Mouse (Mus musculus) megakaryocyte progenitor cell, adult 5-6 weeks (primary cell): ENCODE measurements around the gene Tm6sf1. TPM values are rescaled to one million over a fixed set of nuclear protein-coding genes. Genes with fewer than 3 reads are reported as not detected.

Source experiments
- ATAC-seq: replicated peaks from 2 replicates; pipeline ENCODE4 v1.8.0; 2016; ENCODE audit warnings: mild to moderate bottlenecking, moderate TSS enrichment, inconsistent platforms; ENCODE audit not compliant: poor library complexity
- total RNA-seq, 2 experiments: library from RNA; stranded (forward) in 1 of 2; stranded (reverse) in 1 of 2; fragments of 157-497, 149-512 nt in 1 of 2; fragments of 200-1000 nt in 1 of 2; gene quantifications; 2 replicates each; pipeline versions ENCODE4 v1.2.3 to v1.2.4; 2015 to 2017

Gene Tm6sf1
- total RNA-seq, 2 experiments from 2014 or later = 186 to 203 TPM

GRCm38 (mm10) chr7:81849633-81850032, 9.2 kb upstream of the Tm6sf1 start:
- ATAC-seq = peak; percentile 53

- ATAC-seq = no peak
Measured at GRCm38 (mm10) chr7:81850171-81850570, 8.6 kb upstream of the Tm6sf1 start.

DNA sequence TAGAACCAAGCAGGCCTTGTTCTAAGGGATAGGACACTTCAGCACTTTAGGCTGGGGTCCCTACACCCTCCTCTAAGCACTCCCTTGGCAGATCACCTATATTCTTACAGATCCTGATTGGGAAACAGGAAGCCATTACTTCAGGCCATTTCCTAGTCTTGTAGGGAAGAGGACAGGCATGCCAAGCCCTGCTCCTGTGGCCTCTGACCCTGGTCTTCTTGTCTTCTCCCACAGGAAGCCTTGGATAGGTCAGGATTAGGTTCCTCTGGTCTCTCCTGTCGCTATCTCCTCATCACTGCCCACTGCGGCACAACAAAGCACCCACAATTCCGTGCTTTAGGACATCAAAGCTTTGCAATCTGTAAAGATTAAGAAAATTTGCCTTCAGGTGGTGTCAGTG, 7.1 kb upstream of the Tm6sf1 start:
- no peak for ATAC-seq

DNA sequence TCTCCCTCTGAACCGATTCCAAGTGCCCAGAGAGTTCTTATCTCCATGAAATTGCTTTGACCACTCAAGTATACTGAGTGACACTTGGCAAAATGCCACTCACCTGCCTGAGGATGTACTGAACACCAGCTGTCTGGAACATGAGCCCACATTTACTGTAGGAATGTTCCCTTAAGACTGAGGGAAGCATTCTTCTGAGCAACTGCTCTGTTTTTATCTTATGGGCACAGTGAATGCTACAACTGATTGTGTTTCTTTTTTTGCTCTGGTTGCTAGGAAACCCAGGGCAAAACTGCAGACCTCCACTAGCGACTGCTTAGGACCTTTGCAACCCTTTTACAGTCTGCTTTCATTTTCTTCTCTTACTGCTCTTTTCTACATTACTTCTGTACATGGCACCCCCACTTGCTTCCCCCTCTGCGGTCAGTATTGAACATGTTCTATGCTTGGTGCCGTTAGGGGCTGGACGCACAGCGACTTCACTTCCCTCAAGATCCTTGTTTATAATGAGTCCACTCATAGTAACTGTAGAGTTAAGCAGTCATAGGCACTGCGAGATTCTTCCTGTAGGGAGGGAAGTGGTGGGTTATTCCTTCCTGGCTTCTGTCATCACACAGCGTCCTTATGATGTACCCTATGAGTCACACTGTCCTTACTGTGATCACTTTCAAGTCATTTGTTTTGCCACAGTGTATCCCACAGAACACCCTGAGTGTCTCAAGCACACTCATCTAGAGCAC, 4.1 kb upstream of the Tm6sf1 start:
- ATAC-seq = peak; percentile 71

- ATAC-seq = no peak
Measured at GRCm38 (mm10) chr7:81855694-81856093, 3.1 kb upstream of the Tm6sf1 start, which contains the start of gene Gm10160. Gm10160 (minus strand) TSS chr7:81855794.

- no peak for ATAC-seq
Measured at GRCm38 (mm10) chr7:81856221-81856620, 2.6 kb upstream of the Tm6sf1 start.

- ATAC-seq = no peak
Measured at GRCm38 (mm10) chr7:81858236-81858635, 565 bp upstream of the Tm6sf1 start.

DNA sequence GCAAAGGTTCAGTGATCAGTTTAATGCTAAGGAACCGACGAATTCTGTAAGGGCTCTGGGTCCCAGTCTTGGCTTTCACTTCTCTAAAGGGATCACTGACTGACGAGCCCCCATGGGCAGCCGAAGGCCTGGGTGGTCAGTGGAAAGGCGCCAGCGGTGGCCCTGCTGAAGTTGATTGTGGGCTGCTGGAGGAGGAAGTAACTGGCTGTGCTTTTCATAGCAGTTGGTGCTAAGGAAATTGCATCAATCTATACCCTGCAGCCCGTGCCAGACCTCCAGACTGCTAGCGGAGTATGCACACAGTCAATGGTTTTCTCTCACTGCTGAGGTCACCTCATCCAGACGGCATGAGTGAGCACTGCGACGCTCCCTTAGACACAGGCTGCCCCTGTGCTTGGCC, 1.3 kb downstream of the Tm6sf1 start:
- ATAC-seq = peak; percentile 61

DNA sequence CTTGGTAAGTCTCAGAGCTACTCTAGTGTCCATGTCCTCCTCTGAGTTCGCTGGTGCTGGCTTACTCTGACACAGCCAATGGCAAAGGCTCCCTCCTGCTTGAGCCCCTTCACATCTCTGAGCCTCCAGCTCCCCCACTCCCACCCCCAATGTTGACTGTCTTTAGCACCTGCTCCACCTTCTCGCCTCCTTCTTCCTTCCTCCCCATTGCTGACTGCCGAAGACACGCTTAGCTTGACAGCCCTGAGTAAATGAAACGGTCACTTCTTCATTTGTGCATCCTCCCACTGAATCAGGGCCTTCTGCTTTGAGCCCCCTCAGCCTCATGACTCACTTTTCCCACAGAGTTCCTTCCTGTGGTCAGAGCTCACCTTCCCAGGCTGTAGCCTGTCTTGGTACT, 2.2 kb downstream of the Tm6sf1 start:
- ATAC-seq = peak; percentile 8; the same call in 1 of the 2 replicates

DNA sequence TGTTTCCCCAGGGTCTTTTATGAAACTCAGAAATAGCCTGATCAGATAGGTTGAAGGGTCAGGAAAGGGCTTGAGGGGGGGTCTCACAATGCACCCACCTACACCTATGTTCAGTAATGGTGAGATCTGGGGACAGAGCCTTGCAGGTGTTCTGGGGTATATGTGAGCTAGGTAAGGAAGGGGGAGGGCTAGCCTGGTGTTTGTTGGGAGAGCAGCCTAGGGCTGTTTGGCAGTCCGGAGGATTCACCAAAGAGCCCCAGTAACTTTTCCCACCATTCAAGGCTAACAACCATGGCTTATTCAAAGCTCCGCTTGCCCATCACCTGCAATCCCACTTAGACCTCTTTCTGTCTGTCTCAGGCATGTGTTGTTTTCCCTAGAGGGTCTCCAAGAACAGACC, 2.7 kb downstream of the Tm6sf1 start:
- ATAC-seq = no peak

GRCm38 (mm10) chr7:81861921-81862320, 3.1 kb downstream of the Tm6sf1 start:
- ATAC-seq = no peak

GRCm38 (mm10) chr7:81862587-81863583, 4.1 kb downstream of the Tm6sf1 start:
- ATAC-seq = peak; percentile 47

GRCm38 (mm10) chr7:81864552-81864951, 5.8 kb downstream of the Tm6sf1 start:
- no peak for ATAC-seq

DNA sequence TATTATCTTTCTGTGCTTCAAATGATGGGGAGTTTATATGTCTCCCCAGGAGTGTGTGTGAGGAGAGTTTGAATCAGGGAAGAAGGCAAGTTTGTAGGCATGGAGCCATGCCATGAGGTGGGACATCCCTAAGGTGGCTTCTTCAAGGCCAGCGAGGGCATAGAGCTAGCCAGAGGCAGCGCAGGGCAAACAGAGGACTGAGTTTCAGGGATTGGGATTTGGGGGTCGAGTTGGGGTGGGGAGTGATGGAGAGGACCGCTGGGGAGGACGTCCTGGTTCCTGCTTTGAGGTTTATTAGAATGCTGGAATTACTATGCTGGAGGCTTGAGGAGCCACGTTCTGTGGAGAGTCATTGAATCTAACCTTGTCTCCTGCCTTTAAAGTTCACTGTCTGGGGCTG, 7.1 kb downstream of the Tm6sf1 start:
- ATAC-seq = no peak

DNA sequence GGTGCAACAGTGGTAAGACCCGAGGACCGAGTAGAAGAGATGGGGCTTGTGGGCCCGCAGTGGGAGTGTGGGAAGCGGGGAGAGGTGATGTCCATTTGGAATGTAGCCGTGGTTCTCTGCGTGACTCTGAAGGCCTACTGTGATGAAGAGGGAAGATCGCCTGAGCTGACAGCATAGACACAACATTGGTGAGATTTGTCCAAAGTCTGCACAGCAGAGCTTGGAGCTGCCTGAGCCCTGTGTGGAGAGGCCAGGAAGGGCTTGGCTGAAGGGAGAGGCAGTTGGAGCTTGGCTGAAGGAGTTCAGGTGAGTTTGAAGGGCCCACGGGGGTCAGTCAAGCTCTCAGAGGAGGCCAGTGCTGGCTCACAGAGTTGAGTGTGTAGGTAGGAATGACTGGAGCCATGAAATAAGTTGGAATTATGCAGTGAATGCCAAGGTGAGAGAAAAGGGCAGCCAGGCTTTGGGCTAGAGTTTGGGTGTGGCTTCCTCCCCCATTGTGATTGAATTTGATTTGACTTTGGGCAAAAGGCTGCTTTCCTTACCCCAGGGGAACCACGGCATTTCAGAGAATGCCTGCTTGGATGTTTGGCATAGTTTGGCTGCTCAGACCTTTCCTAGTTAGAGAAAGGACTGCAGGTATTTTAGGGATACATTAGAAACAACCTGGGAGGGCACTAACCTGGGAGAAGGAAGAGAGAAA, 8.6 kb downstream of the Tm6sf1 start:
- no peak for ATAC-seq

DNA sequence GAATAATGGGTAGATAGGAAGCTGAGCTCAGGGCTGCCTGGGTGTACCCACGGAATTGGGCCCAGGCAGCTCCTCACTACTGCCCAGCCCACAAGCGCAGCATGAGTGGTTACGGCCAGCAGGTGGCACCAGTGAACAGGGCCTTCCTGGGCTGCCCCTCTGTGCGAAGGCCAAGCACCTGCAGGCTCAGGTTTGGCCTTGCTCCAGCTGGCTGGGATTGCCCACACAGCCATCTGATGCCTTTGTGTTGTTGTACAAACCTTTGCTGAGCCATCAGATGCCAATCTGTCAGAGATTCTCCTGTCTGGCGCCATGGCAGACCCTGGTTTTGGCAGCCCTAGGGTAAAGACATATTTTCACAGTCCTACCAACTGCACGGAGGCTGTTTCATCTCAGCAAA, 9.4 kb downstream of the Tm6sf1 start:
- ATAC-seq = peak; percentile 91

DNA sequence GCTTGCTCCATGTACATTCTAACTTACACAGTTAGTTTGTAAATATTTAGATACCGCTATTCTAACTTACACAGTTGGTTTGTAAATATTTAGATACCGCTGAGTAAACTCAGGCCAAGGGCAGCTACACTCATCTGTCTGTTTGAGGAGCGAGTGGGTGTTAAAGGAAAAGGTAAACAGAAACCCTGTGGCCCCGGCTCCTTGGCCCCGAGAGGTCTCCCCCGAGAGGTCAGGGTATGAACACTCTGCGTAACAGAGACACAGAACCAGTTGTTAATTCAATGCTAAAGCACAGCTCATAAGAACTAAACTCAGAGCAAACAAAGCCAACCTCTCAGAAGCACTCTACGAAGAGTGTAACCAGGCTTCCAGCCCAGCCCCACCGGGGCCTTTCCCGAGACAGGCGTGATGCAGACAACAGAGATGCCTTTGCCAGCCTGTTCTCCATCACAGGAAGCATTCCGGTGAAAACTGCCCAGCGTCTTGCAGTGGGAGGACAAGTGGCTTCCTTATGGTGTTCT, 13.8 kb downstream of the Tm6sf1 start:
- ATAC-seq = no peak

GRCm38 (mm10) chr7:81873807-81874206, 15.0 kb downstream of the Tm6sf1 start:
- ATAC-seq = no peak

GRCm38 (mm10) chr7:81874636-81875035, 15.8 kb downstream of the Tm6sf1 start:
- peak; percentile 73 for ATAC-seq

DNA sequence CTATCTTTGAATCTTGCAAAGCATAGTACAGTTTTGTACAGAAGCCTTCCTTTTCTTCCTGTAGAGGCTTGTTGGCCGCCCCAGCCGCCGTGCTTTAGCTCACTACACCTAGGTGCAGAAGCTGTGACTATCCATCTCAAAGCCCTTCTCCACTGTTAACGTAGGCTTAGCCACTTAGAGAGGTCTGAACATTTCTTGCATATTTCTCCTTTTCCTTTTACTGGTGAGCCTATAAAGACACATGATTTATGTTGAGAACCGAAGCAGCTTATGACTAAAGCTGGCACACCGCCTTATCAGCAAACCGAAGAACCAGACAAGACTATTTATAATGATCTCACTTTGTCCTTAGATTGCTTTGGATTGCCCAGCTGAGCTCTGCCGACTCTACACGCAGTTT, 16.6 kb downstream of the Tm6sf1 start:
- no peak for ATAC-seq

- ATAC-seq = no peak
Measured at GRCm38 (mm10) chr7:81880286-81880685, 21.5 kb downstream of the Tm6sf1 start.
